Mouse (Mus musculus): Measurements from ENCODE around the gene Atp6v0e.

DNA sequence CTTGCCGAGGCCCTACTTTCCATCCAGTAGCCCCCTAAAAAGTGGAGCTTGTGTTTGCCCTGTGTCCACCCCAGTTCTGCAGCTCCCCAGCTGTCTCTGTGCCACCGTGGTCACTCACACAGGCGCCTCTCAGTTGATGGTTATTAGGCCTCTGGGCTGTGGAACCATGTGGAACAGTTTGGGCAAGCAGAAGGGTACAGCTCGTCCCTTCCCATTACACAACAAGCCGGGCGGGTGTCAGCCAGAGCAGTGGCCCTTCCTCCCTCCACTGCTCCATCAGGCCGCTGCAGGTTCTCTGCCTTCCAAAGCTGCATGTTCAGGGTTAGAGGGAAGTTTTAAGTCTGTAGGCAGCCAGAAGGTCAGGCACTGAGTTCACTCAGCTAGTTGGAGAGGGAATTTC lies 28.1 kb downstream of the Atp6v0e start:
- TF ChIP-seq CTCF (IDR thresholded peaks at IDR 0.05; ENCODE audit: borderline replicate concordance, insufficient read depth, low read depth, low read length) = no peak
- no peak for TF ChIP-seq POLR2A (IDR thresholded peaks at IDR 0.05; ENCODE audit: borderline replicate concordance, insufficient read depth, low read length)

All from cerebellum, adult 2 months (tissue).